Mouse (Mus musculus) heart, embryonic 13.5 days (tissue): Measurements from ENCODE around the gene Adgrg6. TPM values are rescaled to one million over a fixed set of nuclear protein-coding genes. Genes with fewer than 3 reads are reported as not detected.
A peak's percentile ranks its signal among the peaks of the same experiment; 100 is the strongest.

Experiments used
- ATAC-seq: fragments of 200-750 bp; cut with Nextera tagmentation; 2 replicates; pipeline ENCODE4 v1.8.0; 2017; ENCODE audit warnings: moderate TSS enrichment; ENCODE audit not compliant: insufficient number of reproducible peaks, low FRiP score, low TSS enrichment; ENCODE audit errors: extremely low read depth
- H3K27ac ChIP-seq: fragments of 300-500 bp; sonication (generic); replicated peaks from 2 replicates; pipeline ENCODE4 v1.5.1; 2015; ENCODE audit warnings: moderate library complexity, mild to moderate bottlenecking, inconsistent platforms
- H3K27me3 ChIP-seq: fragments of 300-500 bp; sonication (generic); replicated peaks from 2 replicates; pipeline ENCODE4 v1.6.1; 2015; ENCODE audit warnings: mild to moderate bottlenecking, inconsistent platforms
- H3K36me3 ChIP-seq: fragments of 300-500 bp; sonication (generic); 2 replicates; pipeline ENCODE4 v1.6.1; 2015; ENCODE audit warnings: mild to moderate bottlenecking, inconsistent platforms
- H3K4me1 ChIP-seq: fragments of 300-500 bp; sonication (generic); 2 replicates; pipeline ENCODE4 v1.6.1; 2015; ENCODE audit warnings: inconsistent platforms
- H3K4me2 ChIP-seq: fragments of 300-500 bp; sonication (generic); 2 replicates; pipeline ENCODE4 v1.6.1; 2015; ENCODE audit warnings: inconsistent platforms, mild to moderate bottlenecking, moderate library complexity
- H3K4me3 ChIP-seq: fragments of 300-500 bp; sonication (generic); 2 replicates; pipeline ENCODE4 v1.5.1; 2015; ENCODE audit warnings: moderate library complexity, mild to moderate bottlenecking, inconsistent platforms
- H3K9ac ChIP-seq: fragments of 300-500 bp; sonication (generic); 2 replicates; pipeline ENCODE4 v1.6.1; 2015; ENCODE audit warnings: inconsistent platforms, mild to moderate bottlenecking, moderate library complexity
- H3K9me3 ChIP-seq: fragments of 300-500 bp; sonication (generic); 2 replicates; pipeline ENCODE4 v1.6.1; 2016; ENCODE audit warnings: inconsistent platforms
- WGBS: fragments of 180-500 bp; shearing (Covaris S2); methylation state at CpG from one replicate; pipeline ENCODE4 v1.1.7; 2015; ENCODE audit warnings: mixed read lengths; 5-methylcytosine and 5-hydroxymethylcytosine counted together
- polyA plus RNA-seq: library from polyadenylated mRNA; unstranded; fragments of >200 nt; fragmentation: Nextera tagmentation; extraction: Ambion mirVana; gene quantifications from 2 replicates; pipeline ENCODE4 v1.2.1, GENCODE M21; 2015

Gene Adgrg6
- 14.3 and 15.7 TPM in 2 replicates for polyA plus RNA-seq

DNA sequence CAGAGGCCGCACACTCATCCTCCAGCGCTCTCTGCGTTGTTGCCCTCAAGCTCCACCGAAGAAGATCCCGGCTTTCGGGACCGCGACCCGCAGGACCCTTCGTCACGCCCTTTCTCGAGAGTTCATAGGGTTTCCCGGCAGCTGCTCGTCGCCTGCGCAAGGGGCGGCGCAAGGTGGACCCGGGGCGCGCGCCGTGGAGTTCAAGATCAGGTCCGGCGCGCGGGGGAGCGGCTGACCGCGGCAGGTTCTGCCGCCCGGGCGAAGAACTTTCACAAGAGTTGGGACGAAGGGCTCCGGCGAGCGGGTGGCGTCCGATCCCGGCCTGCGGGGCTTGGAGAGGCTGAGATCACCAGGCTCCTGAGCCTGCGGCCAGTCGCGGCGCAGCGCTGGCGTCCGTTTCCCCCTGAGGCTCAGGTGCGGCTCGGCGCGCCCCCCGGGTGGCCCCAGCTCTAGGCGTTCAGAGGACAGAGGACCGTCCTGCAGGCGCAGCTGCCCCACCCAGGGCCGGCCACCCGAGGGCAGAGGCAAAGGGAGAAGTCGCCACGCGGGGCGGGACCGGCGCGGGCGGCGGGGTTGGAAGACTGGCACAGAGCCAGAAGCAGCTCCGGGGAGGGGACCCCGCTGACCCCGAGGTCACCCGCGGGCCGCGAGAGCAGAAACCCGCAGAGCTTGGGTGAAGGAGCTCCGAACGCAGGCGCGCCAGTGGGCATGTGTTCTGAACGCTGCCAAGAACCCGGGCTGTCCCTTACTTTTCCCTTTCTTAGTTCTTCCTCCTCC, at the start of gene Adgrg6:
Gene Adgrg6 (minus strand): TSS at position 719 of the 777 bp plus-strand sequence.
- Histone ChIP-seq H3K4me3 (peak within 1 kb of the TSS; percentile 86), H3K4me1 (peaks cover 5% of the 10 kb centered on the region), H3K27me3 (peaks cover 15% of the 10 kb centered on the region), H3K9ac (peak within 1 kb of the TSS; percentile 86), H3K4me2 (peak within 1 kb of the TSS; percentile 99), H3K9me3 (no peaks in the 10 kb centered on the region), H3K27ac (peak within 1 kb of the TSS; percentile 73), H3K36me3 (no peaks in the 10 kb centered on the region)
- ATAC-seq: no peak; the same call in 1 of the 2 replicates
- WGBS: under 1% methylated on average over 75 of the region's 81 CpGs

DNA sequence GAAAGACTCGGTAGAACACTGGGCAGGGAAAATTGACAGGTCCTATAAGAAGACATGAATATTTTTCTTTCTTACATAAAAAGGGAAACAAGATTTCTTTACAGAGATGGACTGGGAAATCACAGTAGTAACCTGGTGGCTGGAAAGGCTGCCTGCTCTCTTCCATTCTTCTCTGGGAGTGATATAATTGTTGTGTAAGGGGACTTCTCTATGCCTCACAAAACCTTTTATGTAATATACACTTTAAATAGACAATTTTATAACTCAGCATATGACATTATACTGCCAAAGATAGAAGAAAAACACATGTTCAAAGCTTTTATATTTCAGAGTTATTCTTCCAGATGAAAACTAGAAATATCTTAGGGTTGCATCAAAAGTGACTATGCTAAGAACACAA, 46.8 kb upstream of the Adgrg6 start:
- H3K27ac ChIP-seq: no peak overlapping the region

DNA sequence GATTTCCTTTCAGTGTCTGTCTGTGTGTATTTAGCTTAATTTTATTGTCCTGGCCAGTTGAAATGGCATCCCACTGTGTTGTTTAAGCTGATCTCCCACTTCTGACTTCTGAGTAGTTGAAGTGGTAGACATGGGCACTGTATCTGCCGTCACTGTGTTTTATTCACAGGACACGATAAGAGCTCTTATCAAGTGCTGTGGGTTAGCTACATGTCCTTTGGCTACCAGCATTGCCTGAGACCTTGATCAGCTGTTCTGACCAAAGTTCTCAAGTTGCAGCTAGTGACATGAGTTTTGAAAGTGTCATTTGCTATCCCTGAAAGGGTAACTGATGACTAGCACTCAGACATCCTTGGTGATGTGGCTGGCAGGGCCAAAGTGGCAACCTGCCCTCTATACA, 45.4 kb upstream of the Adgrg6 start:
- H3K27me3 ChIP-seq: peaks cover 16% of the 10 kb centered on the region; the same call in 1 of the 2 replicates
- 49% methylated on average over 2 of the region's 2 CpGs for WGBS
- no peak overlapping the region for H3K27ac ChIP-seq
- H3K9ac ChIP-seq: no peak overlapping the region
- H3K9me3 ChIP-seq: no peaks in the 10 kb centered on the region
- no peak overlapping the region for H3K4me3 ChIP-seq
- no peak for ATAC-seq
- no peaks in the 10 kb centered on the region for H3K36me3 ChIP-seq
- H3K4me2 ChIP-seq: no peak overlapping the region
- H3K4me1 ChIP-seq: no peaks in the 10 kb centered on the region

More for the DNA sequence above, 46.8 kb upstream of the Adgrg6 start:
- WGBS: 86% methylated on average over 1 of the region's 1 CpGs
- Histone ChIP-seq H3K4me3 (no peak overlapping the region), H3K27me3 (0 out of 2 replicates have a peak, but pooled peaks cover 7% of the 10 kb centered on the region), H3K9ac (no peak overlapping the region), H3K4me2 (no peak overlapping the region), H3K4me1 (peaks cover 6% of the 10 kb centered on the region), H3K36me3 (no peaks in the 10 kb centered on the region), H3K9me3 (no peaks in the 10 kb centered on the region)
- ATAC-seq: no peak

DNA sequence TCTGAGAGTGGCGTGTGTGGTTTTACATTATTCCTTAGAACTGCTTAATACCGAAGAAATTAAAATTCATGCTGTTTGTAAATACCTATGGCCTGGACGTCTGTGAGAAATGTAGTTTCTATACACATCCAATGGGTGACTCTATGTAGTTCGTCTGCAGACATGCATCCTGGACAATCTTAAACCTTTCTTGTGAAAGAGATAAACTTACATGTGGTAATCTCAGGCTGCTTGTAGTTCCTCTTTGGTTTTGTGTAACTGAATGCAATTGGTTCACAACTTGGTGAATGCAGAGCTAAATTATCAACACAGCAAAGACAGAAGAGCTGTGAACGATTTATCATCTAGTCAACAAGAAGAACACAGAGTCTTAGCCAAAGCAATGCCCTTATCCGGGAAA, 44.2 kb upstream of the Adgrg6 start:
- peaks cover 13% of the 10 kb centered on the region; the same call in 1 of the 2 replicates for H3K27me3 ChIP-seq
- H3K27ac ChIP-seq: no peak overlapping the region
- H3K4me3 ChIP-seq: no peak overlapping the region
- no peak overlapping the region for H3K9ac ChIP-seq
- no peaks in the 10 kb centered on the region for H3K9me3 ChIP-seq
- 75% methylated on average over 6 of the region's 6 CpGs for WGBS
- H3K36me3 ChIP-seq: no peaks in the 10 kb centered on the region
- no peak overlapping the region for H3K4me2 ChIP-seq
- no peaks in the 10 kb centered on the region for H3K4me1 ChIP-seq
- no peak for ATAC-seq

DNA sequence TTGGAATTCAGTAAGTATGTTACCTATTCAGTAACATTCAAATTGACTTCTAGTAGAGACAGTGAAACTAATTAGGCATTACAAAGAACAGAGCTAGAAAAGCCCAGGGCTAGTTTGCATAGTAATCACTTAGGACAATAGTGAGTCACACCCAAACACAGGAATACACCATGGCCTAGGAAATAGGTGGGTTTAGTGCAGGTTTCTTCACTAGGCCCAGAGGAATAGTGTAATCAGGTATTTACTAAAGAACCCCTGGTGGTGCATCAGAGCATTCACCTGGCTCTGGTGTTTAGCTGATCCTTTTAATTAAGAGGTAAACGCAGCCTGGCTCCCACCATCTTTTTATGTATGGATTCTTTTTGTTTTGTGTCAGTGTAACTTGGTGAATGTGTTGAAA, 38.0 kb upstream of the Adgrg6 start:
- ATAC-seq: no peak
- Histone ChIP-seq H3K4me3 (no peak overlapping the region), H3K27me3 (peaks cover 9% of the 10 kb centered on the region; the same call in 1 of the 2 replicates), H3K4me1 (no peaks in the 10 kb centered on the region), H3K9me3 (peaks cover 5% of the 10 kb centered on the region; the same call in 1 of the 2 replicates), H3K9ac (no peak overlapping the region), H3K27ac (no peak overlapping the region), H3K36me3 (no peaks in the 10 kb centered on the region), H3K4me2 (no peak overlapping the region)
- 89% methylated on average over 1 of the region's 1 CpGs for WGBS

DNA sequence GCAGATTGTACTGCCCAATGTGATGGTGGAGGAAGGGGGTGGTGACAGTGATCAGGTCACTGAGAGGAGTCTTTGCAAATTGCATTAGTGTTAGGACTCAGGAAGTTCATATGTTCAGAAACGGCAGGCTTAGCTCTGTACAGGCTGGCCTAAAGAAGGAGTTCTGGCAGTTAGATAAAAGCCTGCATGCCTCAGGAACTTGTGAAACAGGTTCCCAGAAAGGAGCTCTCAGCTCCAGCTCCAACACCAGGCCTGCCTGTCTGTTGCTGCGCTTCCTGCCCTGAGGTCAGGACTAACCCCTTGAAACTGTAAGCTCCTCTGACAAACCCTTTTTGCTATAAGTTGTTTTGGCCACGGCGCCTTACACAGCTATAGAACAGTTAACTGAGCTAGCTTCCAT, 28.8 kb upstream of the Adgrg6 start:
- H3K4me1 ChIP-seq: no peaks in the 10 kb centered on the region
- no peak overlapping the region for H3K27ac ChIP-seq
- H3K36me3 ChIP-seq: no peaks in the 10 kb centered on the region
- ATAC-seq: no peak
- no peak overlapping the region for H3K4me3 ChIP-seq
- H3K4me2 ChIP-seq: no peak overlapping the region
- H3K27me3 ChIP-seq: no peaks in the 10 kb centered on the region
- 70% methylated on average over 4 of the region's 4 CpGs for WGBS
- H3K9ac ChIP-seq: no peak overlapping the region
- H3K9me3 ChIP-seq: no peaks in the 10 kb centered on the region

DNA sequence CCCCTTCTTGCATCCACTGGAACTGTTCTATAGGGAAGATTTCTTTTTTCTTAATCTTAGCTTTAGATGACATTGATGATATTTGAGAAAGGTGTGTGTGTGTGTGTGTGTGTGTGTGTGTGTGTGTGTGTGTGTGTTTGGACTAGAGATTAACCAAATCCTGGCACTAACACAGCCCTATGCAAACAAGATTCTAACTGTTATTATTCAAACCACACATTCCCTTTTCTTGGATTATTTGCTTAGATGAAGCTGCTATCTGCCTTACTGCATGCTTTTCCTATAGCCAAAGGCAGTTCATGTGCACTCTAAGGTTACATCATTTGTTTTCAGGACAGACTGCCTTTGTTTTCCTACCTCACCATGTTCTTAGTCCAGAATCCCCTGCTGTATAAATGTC, 25.7 kb upstream of the Adgrg6 start:
- no peak overlapping the region for H3K4me2 ChIP-seq
- no peak for ATAC-seq
- no peak overlapping the region for H3K4me3 ChIP-seq
- H3K9ac ChIP-seq: no peak overlapping the region
- H3K27me3 ChIP-seq: no peaks in the 10 kb centered on the region
- H3K4me1 ChIP-seq: no peaks in the 10 kb centered on the region
- no peaks in the 10 kb centered on the region for H3K9me3 ChIP-seq
- no peak overlapping the region for H3K27ac ChIP-seq
- no peaks in the 10 kb centered on the region for H3K36me3 ChIP-seq

DNA sequence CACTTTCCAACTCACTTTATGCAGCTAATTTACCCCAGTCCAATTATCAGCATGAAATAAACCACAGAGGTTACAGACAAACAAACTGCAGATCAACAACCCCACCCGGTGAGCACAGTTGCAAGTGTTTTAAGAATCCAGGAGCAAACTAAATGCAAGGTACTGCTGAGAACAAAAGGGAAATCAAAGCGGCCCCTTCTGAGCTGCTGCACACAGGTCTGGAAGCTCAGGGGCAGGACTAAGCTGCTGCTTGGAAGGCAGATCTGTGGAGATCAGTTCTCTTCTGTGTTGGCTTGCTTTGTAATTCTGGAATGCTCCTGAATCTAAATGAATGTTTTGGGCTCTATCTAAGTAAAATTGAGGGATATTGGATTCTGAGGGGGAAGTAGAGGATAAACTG, 25.2 kb upstream of the Adgrg6 start:
- no peak for ATAC-seq
- Histone ChIP-seq H3K27ac (no peak overlapping the region), H3K27me3 (no peaks in the 10 kb centered on the region), H3K4me2 (no peak overlapping the region), H3K4me1 (no peaks in the 10 kb centered on the region), H3K9me3 (no peaks in the 10 kb centered on the region), H3K4me3 (no peak overlapping the region), H3K9ac (no peak overlapping the region), H3K36me3 (no peaks in the 10 kb centered on the region)
- WGBS: 20% methylated on average over 2 of the region's 2 CpGs

DNA sequence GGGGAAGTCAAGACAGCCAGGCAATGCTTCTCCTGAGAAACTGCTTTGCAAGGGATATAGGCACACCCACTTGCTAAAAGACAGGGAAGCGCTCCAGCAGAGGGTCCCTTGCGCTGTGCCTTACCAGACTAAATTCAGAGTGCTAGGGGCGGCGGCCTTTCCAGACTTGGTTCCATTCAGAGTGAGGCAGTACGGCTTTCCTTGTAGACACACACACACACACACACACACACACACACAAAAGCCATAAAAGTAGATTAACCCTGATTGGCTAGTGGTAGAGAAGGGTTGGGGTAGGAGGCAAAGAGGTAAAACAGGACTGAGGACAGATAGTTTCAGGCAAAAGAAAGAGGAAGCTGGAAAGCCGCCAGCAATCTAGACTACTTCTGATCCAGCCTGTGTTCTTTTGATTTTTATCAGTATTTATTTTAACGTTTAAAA, 672 bp upstream of the Adgrg6 start:
- Histone ChIP-seq H3K4me2 (peak overlapping the region; percentile 99), H3K9me3 (no peaks in the 10 kb centered on the region), H3K4me1 (peaks cover 5% of the 10 kb centered on the region), H3K9ac (no peak overlapping the region), H3K27ac (no peak overlapping the region), H3K36me3 (no peaks in the 10 kb centered on the region), H3K27me3 (peaks cover 15% of the 10 kb centered on the region), H3K4me3 (peak overlapping the region; percentile 86)
- ATAC-seq: no peak
- 38% methylated on average over 7 of the region's 7 CpGs for WGBS

DNA sequence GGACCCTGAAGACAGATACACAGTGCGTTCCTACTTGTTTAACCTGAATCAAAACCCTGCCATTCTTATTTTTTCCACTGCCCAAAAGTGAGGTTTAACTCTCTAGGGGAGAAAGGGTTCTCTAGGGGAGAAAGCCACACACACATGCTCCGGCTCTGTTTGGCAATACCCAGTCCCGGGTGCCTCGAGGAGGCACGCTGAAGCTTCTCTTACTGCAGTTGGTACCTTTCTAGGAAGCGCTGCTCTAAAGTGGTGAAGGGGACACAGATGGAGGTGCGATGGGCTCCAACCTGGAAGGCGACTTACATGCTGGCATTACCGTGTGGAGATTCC, 885 bp downstream of the Adgrg6 start:
- peak overlapping the region; percentile 73 for H3K27ac ChIP-seq
- H3K9me3 ChIP-seq: no peaks in the 10 kb centered on the region
- H3K4me2 ChIP-seq: peak overlapping the region; percentile 99
- peaks cover 15% of the 10 kb centered on the region for H3K27me3 ChIP-seq
- H3K36me3 ChIP-seq: no peaks in the 10 kb centered on the region
- peak overlapping the region; percentile 86 for H3K9ac ChIP-seq
- 3% methylated on average over 9 of the region's 9 CpGs for WGBS
- peaks cover 5% of the 10 kb centered on the region for H3K4me1 ChIP-seq
- H3K4me3 ChIP-seq: peak overlapping the region; percentile 86
- no peak for ATAC-seq

DNA sequence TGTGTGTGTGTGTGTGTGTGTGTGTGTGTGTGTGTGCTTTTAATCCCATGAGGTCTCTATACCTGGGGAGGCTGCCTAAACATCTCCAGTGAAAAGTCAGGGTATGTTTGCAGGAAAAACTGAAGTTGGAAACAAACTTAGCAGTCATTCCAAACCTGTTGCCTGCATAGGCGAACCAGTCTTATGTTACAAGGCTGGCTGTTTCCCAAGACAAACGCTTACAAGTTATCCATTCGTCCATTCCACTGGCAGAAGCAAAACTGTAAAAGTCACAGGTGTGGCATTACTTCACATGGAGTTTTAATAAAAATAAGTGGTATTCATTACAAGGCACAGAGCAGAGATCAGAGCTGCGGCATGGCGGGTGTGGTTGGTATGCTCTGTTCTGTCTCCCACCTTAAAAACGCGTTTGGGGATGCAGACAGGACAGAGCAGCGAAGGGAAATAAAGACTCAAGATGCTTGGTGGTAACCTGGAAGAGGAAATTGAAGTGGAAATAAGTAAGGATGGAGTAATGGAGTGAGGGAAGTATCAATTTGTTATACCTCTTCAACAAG, 1.9 kb downstream of the Adgrg6 start:
- Histone ChIP-seq H3K4me2 (peak overlapping the region; percentile 99), H3K9ac (peak overlapping the region; percentile 86), H3K36me3 (no peaks in the 10 kb centered on the region), H3K4me1 (peaks cover 5% of the 10 kb centered on the region), H3K27ac (peak overlapping the region; percentile 73), H3K27me3 (peaks cover 15% of the 10 kb centered on the region), H3K9me3 (no peaks in the 10 kb centered on the region), H3K4me3 (peak overlapping the region; percentile 86)
- 54% methylated on average over 8 of the region's 8 CpGs for WGBS
- no peak for ATAC-seq

DNA sequence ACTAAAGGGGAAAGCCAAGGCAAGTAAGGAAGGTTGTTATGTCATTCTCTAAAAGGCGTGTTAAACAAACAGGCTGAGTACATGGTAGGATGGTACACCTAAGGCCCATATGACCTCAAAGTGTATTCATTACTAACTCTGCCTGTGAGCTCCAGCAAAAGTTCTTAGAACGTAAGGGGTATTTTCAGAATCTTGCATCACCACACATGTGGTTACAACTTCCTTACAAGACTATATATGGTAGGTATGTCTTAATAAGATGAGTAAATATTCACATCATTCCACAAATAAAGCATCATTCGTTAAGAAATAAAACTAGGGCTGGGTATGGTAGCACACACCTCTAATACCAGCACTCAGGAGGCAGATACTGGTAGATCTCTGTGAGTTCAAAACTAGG, 8.4 kb downstream of the Adgrg6 start:
- no peak overlapping the region for H3K27ac ChIP-seq
- H3K27me3 ChIP-seq: no peaks in the 10 kb centered on the region
- H3K9ac ChIP-seq: no peak overlapping the region
- no peak overlapping the region for H3K4me2 ChIP-seq
- H3K4me3 ChIP-seq: no peak overlapping the region
- H3K9me3 ChIP-seq: no peaks in the 10 kb centered on the region
- H3K4me1 ChIP-seq: no peaks in the 10 kb centered on the region
- no peak for ATAC-seq
- H3K36me3 ChIP-seq: peaks cover 13% of the 10 kb centered on the region
- 79% methylated on average over 3 of the region's 3 CpGs for WGBS
